Mouse (Mus musculus): Measurements from ENCODE around the gene Scn4a. TPM values are rescaled to one million over a fixed set of nuclear protein-coding genes. Genes with fewer than 3 reads are reported as not detected.
A peak's percentile ranks its signal among the peaks of the same experiment; 100 is the strongest.
"Not testable (repeated sequence)": the region's sequence is repeated elsewhere in the genome, so short reads cannot be mapped to it uniquely, and the experiment has no call there.

The Scn4a gene
- not detected in 2 replicates for polyA plus RNA-seq (2012; ENCODE audit: insufficient read depth, low replicate concordance)

GRCm38 (mm10) chr11:106353188-106353587 is at the start of gene Scn4a:
TSS of gene Scn4a (minus strand) at chr11:106353288.
- Histone ChIP-seq H3K9me3 (no peaks in the 10 kb centered on the region), H3K4me3 (replicated peaks) (no peak within 1 kb of the TSS), H3K36me3 (replicated peaks; ENCODE audit: low read length) (no peaks in the 10 kb centered on the region), H3K27me3 (replicated peaks) (peaks cover 84% of the 10 kb centered on the region), H3K4me1 (peaks cover 31% of the 10 kb centered on the region)
- no peak for TF ChIP-seq FLI1 (IDR thresholded peaks at IDR 0.05; ENCODE audit: low read length)
- no peak for TF ChIP-seq GATA1 (IDR thresholded peaks at IDR 0.05; ENCODE audit: borderline replicate concordance, low read length)

- H3K36me3 ChIP-seq (replicated peaks; ENCODE audit: low read length) = peaks cover 95% of the 10 kb centered on the region
- H3K4me3 ChIP-seq (replicated peaks) = no peak overlapping the region
- no peaks in the 10 kb centered on the region for H3K27me3 ChIP-seq (replicated peaks)
- H3K4me1 ChIP-seq = no peaks in the 10 kb centered on the region
- TF ChIP-seq FLI1 (IDR thresholded peaks at IDR 0.05; ENCODE audit: low read length) (no peak), GATA1 (IDR thresholded peaks at IDR 0.05; ENCODE audit: borderline replicate concordance, low read length) (no peak)
- H3K9me3 ChIP-seq = no peaks in the 10 kb centered on the region
Measured at GRCm38 (mm10) chr11:106398481-106398880, 45.4 kb upstream of the Scn4a start.

- Histone ChIP-seq H3K4me3 (replicated peaks) (no peak overlapping the region), H3K27me3 (replicated peaks) (no peaks in the 10 kb centered on the region), H3K4me1 (no peaks in the 10 kb centered on the region), H3K36me3 (replicated peaks; ENCODE audit: low read length) (peaks cover 93% of the 10 kb centered on the region), H3K9me3 (no peaks in the 10 kb centered on the region)
- TF ChIP-seq FLI1 (IDR thresholded peaks at IDR 0.05; ENCODE audit: low read length) = no peak
Measured at GRCm38 (mm10) chr11:106397656-106398055, 44.6 kb upstream of the Scn4a start.

GRCm38 (mm10) chr11:106394055-106394454 is 41.0 kb upstream of the Scn4a start:
- Histone ChIP-seq H3K4me1 (peaks cover 27% of the 10 kb centered on the region), H3K36me3 (replicated peaks; ENCODE audit: low read length) (peaks cover 57% of the 10 kb centered on the region)
- H3K4me3 ChIP-seq (replicated peaks); H3K9me3 ChIP-seq; H3K27me3 ChIP-seq (replicated peaks): not testable (repeated sequence)

GRCm38 (mm10) chr11:106393331-106393616 is 40.2 kb upstream of the Scn4a start:
- TF ChIP-seq FLI1 (IDR thresholded peaks at IDR 0.05; ENCODE audit: low read length) = no peak
- TF ChIP-seq GATA1 (IDR thresholded peaks at IDR 0.05; ENCODE audit: borderline replicate concordance, low read length) = no peak
- Histone ChIP-seq H3K4me3 (replicated peaks) (no peak overlapping the region), H3K36me3 (replicated peaks; ENCODE audit: low read length) (peaks cover 49% of the 10 kb centered on the region), H3K4me1 (peaks cover 35% of the 10 kb centered on the region), H3K9me3 (no peaks in the 10 kb centered on the region), H3K27me3 (replicated peaks) (no peaks in the 10 kb centered on the region)

- peaks cover 44% of the 10 kb centered on the region for H3K36me3 ChIP-seq (replicated peaks; ENCODE audit: low read length)
- no peak overlapping the region for H3K4me3 ChIP-seq (replicated peaks)
- H3K27me3 ChIP-seq (replicated peaks) = no peaks in the 10 kb centered on the region
- no peak for TF ChIP-seq GATA1 (IDR thresholded peaks at IDR 0.05; ENCODE audit: borderline replicate concordance, low read length)
- no peak for TF ChIP-seq FLI1 (IDR thresholded peaks at IDR 0.05; ENCODE audit: low read length)
- H3K4me1 ChIP-seq = peaks cover 40% of the 10 kb centered on the region
- no peaks in the 10 kb centered on the region for H3K9me3 ChIP-seq
Measured at GRCm38 (mm10) chr11:106392597-106393330, 39.7 kb upstream of the Scn4a start.

- Histone ChIP-seq H3K27me3 (replicated peaks) (no peaks in the 10 kb centered on the region), H3K4me1 (peaks cover 51% of the 10 kb centered on the region), H3K36me3 (replicated peaks; ENCODE audit: low read length) (peaks cover 33% of the 10 kb centered on the region), H3K9me3 (no peaks in the 10 kb centered on the region), H3K4me3 (replicated peaks) (no peak overlapping the region)
- TF ChIP-seq GATA1 (IDR thresholded peaks at IDR 0.05; ENCODE audit: borderline replicate concordance, low read length) (no peak), FLI1 (IDR thresholded peaks at IDR 0.05; ENCODE audit: low read length) (no peak)
Measured at GRCm38 (mm10) chr11:106391546-106392188, 38.6 kb upstream of the Scn4a start.

- Histone ChIP-seq H3K4me1 (peaks cover 60% of the 10 kb centered on the region), H3K36me3 (replicated peaks; ENCODE audit: low read length) (peaks cover 24% of the 10 kb centered on the region)
- TF ChIP-seq FLI1 (IDR thresholded peaks at IDR 0.05; ENCODE audit: low read length) = no peak
- no peak for TF ChIP-seq GATA1 (IDR thresholded peaks at IDR 0.05; ENCODE audit: borderline replicate concordance, low read length)
Measured at GRCm38 (mm10) chr11:106390757-106391156, 37.7 kb upstream of the Scn4a start.

GRCm38 (mm10) chr11:106389611-106390010 is 36.5 kb upstream of the Scn4a start:
- Histone ChIP-seq H3K4me1 (peaks cover 68% of the 10 kb centered on the region), H3K27me3 (replicated peaks) (no peaks in the 10 kb centered on the region)

More at GRCm38 (mm10) chr11:106390757-106391156, 37.7 kb upstream of the Scn4a start:
- Histone ChIP-seq H3K27me3 (replicated peaks) (no peaks in the 10 kb centered on the region), H3K4me3 (replicated peaks) (no peak overlapping the region), H3K9me3 (no peaks in the 10 kb centered on the region)

GRCm38 (mm10) chr11:106387791-106388216 is 34.7 kb upstream of the Scn4a start, which contains the start of gene Icam2:
TSS of gene Icam2 (minus strand) at chr11:106388075.
- no peak for TF ChIP-seq GATA1 (IDR thresholded peaks at IDR 0.05; ENCODE audit: borderline replicate concordance, low read length)
- no peak for TF ChIP-seq FLI1 (IDR thresholded peaks at IDR 0.05; ENCODE audit: low read length)
- Histone ChIP-seq H3K4me1 (peaks cover 86% of the 10 kb centered on the region), H3K36me3 (replicated peaks; ENCODE audit: low read length) (no peaks in the 10 kb centered on the region), H3K4me3 (replicated peaks) (peak within 1 kb of the TSS; percentile 85), H3K9me3 (no peaks in the 10 kb centered on the region), H3K27me3 (replicated peaks) (no peaks in the 10 kb centered on the region)

More at GRCm38 (mm10) chr11:106389611-106390010, 36.5 kb upstream of the Scn4a start:
- Histone ChIP-seq H3K4me3 (replicated peaks) (no peak overlapping the region), H3K36me3 (replicated peaks; ENCODE audit: low read length) (peaks cover 16% of the 10 kb centered on the region), H3K9me3 (no peaks in the 10 kb centered on the region)
- TF ChIP-seq GATA1 (IDR thresholded peaks at IDR 0.05; ENCODE audit: borderline replicate concordance, low read length) (no peak), FLI1 (IDR thresholded peaks at IDR 0.05; ENCODE audit: low read length) (no peak)

Data from megakaryocyte, embryonic 14.5 days (primary cell).